Mouse (Mus musculus): ENCODE data around the gene Gm13272.
"Not testable (repeated sequence)": the region's sequence is repeated elsewhere in the genome, so short reads cannot be mapped to it uniquely, and the experiment has no call there.

The Gm13272 gene

GRCm38 (mm10) chr4:88785409-88785808 lies 5.8 kb downstream of the Gm13272 start, which contains the start of gene Gm13276:
Gene Gm13276, plus strand, starts transcription at chr4:88785709.
- not testable (repeated sequence) for DNase-seq (ENCODE audit: low spot score in 2 of 2)

GRCm38 (mm10) chr4:88788402-88788801 lies 8.8 kb downstream of the Gm13272 start, which contains the start of gene Gm13277:
Gene Gm13277, plus strand, starts transcription at chr4:88788632.
- peak; percentile 27 to 63 for DNase-seq (ENCODE audit: low spot score in 2 of 2)

- not testable (repeated sequence) for DNase-seq (ENCODE audit: low spot score in 2 of 2)
Observed at GRCm38 (mm10) chr4:88791250-88791649, 11.6 kb downstream of the Gm13272 start, which contains the start of gene Gm13278. Gene Gm13278, plus strand, starts transcription at chr4:88791550.

GRCm38 (mm10) chr4:88793936-88794675 lies 14.5 kb downstream of the Gm13272 start, which contains the start of gene Gm13275:
Gene Gm13275, plus strand, starts transcription at chr4:88794487.
- peak; percentile 70 to 76 for DNase-seq (ENCODE audit: low spot score in 2 of 2)

- DNase-seq (ENCODE audit: low spot score in 2 of 2): not testable (repeated sequence)
Observed at GRCm38 (mm10) chr4:88797097-88797496, 17.4 kb downstream of the Gm13272 start, which contains the start of gene Gm13279. Gene Gm13279, plus strand, starts transcription at chr4:88797397.

GRCm38 (mm10) chr4:88799365-88799764 lies 19.7 kb downstream of the Gm13272 start, which contains the start of gene Gm13285:
Gene Gm13285, plus strand, starts transcription at chr4:88799665.
- DNase-seq (ENCODE audit: low spot score in 2 of 2): not testable (repeated sequence)

GRCm38 (mm10) chr4:88802954-88803353 lies 23.3 kb downstream of the Gm13272 start, which contains the start of gene Gm13287:
Gene Gm13287, plus strand, starts transcription at chr4:88803254.
- not testable (repeated sequence) for DNase-seq (ENCODE audit: low spot score in 2 of 2)

- DNase-seq (ENCODE audit: low spot score in 2 of 2): not testable (repeated sequence)
Observed at GRCm38 (mm10) chr4:88805231-88805630, 25.6 kb downstream of the Gm13272 start, which contains the start of gene Gm13288. Gene Gm13288, plus strand, starts transcription at chr4:88805531.

- peak in 1 of 2 experiments; percentile 7 for DNase-seq (ENCODE audit: low spot score in 2 of 2)
Observed at GRCm38 (mm10) chr4:88805761-88806160, 26.1 kb downstream of the Gm13272 start.

- no peak for DNase-seq (ENCODE audit: low spot score in 2 of 2)
Observed at GRCm38 (mm10) chr4:88815928-88816327, 36.3 kb downstream of the Gm13272 start, which contains the start of gene Ifna7. Gene Ifna7, plus strand, starts transcription at chr4:88816228.

- DNase-seq (ENCODE audit: low spot score in 2 of 2): no peak
Observed at GRCm38 (mm10) chr4:88819659-88820058, 40.0 kb downstream of the Gm13272 start, which contains the start of gene Ifna11. Gene Ifna11, plus strand, starts transcription at chr4:88819959.

- peak in 1 of 2 experiments; percentile 9 for DNase-seq (ENCODE audit: low spot score in 2 of 2)
Observed at GRCm38 (mm10) chr4:88822995-88823394, 43.3 kb downstream of the Gm13272 start.

GRCm38 (mm10) chr4:88827116-88827515 lies 47.5 kb downstream of the Gm13272 start, which contains the start of gene Ifna6:
Gene Ifna6, plus strand, starts transcription at chr4:88827416.
- not testable (repeated sequence) for DNase-seq (ENCODE audit: low spot score in 2 of 2)

All from frontal cortex, postnatal 14 days (tissue).